Mouse (Mus musculus) right cerebral cortex, adult 2 months (tissue): Measurements from ENCODE around the gene Cdk19.
"Not testable (repeated sequence)": the region's sequence is repeated elsewhere in the genome, so short reads cannot be mapped to it uniquely, and the experiment has no call there.

Source experiments
- DNase-seq, 2 experiments: peaks; one replicate each; pipeline ENCODE4 v3.0.0; 2021 to 2022; ENCODE audit warnings: low spot score in 2 of 2

The Cdk19 gene

GRCm38 (mm10) chr10:40479216-40479615 lies 139.9 kb downstream of the Cdk19 start:
- DNase-seq, result no peak

DNA sequence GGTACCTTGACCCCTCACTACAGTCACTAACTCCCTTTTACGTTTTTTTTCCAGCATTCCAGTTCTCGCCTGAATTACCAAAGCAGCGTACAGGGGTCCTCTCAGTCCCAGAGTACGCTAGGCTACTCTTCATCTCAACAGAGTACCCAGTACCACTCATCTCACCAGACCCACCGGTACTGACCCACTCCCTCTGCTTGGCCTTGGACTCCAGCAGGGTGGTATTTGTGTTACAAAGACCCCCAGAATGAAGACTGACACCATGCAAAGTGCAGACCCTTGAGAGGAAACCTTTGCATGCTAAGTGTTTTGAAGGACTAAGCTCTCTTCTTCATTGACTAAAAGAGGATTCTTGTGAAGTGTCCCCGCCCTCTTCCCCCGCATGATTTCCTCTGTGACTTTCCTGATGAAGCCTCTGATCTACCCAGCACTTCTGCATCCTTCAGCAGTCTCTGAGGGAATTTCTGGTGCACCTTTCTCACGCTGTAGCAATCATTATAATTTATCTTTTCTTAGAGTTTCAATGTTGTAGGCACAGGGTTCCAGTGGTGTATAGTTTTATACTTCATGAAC lies 140.3 kb downstream of the Cdk19 start:
- DNase-seq, result no peak

DNA sequence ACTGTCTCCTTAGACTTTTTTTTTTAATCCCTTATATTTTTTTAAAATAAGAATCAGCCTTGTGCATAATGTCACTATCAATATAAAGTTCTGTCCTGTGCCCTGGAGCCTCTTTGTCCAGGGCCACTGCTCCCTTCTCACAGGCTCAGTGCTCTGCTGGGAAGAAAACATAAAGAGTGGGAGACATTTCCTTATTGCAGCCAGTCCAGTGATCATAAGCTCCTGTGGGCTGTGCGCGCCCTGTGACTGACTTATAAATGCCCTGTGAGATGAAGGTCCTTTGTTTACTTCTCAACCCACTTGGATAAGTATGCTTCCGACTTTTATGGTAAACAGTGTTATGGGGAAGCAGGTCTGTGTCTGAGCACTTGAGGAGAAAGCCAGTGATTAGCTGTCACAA lies 142.2 kb downstream of the Cdk19 start:
- DNase-seq, result no peak

GRCm38 (mm10) chr10:40482285-40482684 lies 142.9 kb downstream of the Cdk19 start:
- no peak for DNase-seq

- no peak for DNase-seq
These were observed 149.9 kb downstream of the Cdk19 start for GRCm38 (mm10) chr10:40489086-40489796.

DNA sequence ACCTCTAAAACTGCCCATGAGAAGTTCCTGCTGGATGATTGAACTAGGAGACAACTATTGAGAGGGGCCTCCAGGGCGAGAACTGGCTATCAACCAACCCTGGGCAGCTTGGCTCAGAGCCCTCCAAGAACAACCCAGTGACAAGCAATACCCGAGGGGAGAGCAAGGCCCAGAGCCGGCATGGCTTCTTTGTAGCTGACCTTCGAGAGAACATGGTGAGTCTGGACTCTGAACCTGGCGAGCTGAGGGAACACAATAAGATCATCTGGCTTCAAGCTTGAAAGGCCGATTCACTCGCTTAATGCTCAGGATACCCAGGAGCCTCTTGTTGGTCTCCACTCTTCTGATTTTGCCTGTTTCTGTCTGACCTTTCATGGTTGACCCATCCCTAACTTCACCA lies 151.8 kb downstream of the Cdk19 start:
- no peak for DNase-seq

DNA sequence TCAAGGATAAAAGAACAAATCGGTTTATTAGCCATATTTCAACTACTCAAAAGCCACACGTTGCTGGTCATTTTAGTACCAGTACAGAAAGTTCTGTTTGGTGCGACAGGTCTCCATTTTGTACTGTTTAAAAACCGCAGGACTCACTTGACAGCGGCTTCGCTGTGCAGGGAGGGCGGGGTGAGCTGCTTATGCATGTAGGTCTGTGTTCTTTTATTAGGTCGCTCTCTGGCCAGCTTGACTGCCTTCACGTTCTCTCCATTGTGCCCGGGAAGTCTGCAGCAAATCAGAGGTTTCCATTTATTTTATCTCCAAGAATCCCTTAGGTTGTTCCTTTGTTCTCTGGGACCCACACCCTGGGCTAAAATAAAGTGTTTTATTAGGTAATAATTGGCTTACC lies 152.4 kb downstream of the Cdk19 start:
- DNase-seq, result no peak

GRCm38 (mm10) chr10:40494181-40495162 lies 155.1 kb downstream of the Cdk19 start:
- no peak for DNase-seq

GRCm38 (mm10) chr10:40497301-40498041 lies 158.1 kb downstream of the Cdk19 start:
- no peak for DNase-seq

GRCm38 (mm10) chr10:40498426-40498825 lies 159.1 kb downstream of the Cdk19 start:
- DNase-seq, result no peak

DNA sequence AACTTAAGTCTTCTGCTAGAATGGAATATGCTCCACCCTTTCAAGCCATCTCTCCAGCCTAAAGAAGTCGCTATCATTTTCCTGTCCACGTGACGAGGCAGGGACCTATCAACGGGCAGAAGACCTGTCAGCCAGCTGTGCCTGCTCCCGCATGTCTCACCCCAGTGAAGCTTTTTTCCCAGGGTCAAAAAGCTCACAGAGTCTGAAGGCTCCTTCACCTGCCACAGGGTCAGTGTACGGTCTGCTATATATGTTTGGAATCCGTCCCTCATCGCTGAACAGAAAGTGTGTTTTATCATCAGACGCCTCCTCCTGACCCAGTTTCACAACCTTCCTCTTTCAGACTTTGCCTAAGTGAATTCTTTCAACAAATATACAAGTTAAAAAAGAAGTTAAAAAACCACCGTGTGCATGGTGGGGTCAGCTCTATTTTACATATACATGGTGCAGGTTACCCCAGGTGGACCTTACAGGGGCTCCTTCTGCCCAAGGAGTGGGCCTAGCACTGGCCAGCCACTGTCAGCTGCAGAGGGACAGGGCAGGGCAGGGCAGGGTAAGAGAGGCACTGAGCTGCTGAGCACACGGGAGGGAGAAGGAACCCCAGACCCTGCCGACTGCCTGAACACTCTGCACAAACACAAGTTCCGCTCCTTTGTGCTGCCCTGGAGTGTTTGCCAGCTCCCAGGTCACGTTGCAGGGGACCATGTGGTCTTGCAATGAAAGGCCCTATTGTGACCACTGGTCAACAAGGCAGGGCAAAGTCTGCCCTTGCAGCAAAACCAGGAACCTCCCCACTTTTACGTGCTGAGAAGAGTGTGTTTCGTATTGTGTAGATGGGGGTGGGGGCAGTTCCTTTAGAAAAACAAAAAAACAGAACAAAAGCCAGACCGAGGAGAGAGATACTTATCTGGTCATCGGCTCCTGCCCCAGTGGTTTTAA lies 160.2 kb downstream of the Cdk19 start:
- peak; percentile 57 to 72 for DNase-seq

DNA sequence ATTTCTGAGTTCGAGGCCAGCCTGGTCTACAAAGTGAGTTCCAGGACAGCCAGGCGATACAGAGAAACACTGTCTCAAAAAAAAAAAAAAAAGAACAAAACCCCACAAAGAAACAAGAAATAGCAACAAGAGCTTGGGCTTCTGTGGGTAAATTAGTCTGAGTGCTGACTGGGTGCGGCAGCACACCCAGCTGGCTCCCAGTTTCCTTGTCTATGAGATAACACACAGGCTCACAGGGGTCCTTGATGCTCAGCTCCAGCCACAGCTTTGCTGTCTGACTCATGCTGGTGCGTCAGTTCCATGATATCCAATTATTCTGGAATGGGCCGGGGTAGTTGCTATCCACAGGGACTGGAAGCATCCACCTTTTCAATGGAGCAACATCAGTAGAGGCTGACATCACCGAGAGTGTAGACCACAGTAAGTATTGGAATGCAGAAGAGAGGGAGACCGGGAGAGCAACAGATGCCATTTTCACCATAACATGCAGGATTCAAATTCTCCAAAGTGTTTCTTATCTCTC lies 161.4 kb downstream of the Cdk19 start:
- DNase-seq, result no peak

- DNase-seq, result no peak
These were observed 163.4 kb downstream of the Cdk19 start for GRCm38 (mm10) chr10:40502734-40503133.

GRCm38 (mm10) chr10:40510356-40510755 lies 171.0 kb downstream of the Cdk19 start:
- no peak for DNase-seq

DNA sequence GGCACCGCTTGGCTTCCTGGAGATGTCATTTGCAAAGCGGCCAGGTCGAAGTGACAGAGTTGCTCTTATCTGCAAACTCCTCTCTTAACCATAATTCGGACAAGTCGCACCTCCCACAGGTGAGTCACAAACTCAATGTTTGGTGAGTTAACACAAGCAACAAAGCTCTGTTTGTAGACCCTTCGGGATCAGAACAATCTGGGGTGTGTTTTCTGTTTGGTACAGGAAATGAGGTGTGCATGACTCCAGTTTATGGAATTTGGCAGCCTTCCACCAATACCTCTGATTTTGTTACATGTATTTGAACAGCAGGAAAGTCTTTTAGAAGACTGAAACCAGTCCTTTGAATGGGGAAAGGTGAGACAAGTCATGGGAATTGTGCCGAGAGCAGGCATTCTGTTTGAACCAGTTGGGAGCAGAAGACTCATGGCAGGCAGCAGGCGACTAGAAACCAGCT lies 171.9 kb downstream of the Cdk19 start:
- no peak for DNase-seq

DNA sequence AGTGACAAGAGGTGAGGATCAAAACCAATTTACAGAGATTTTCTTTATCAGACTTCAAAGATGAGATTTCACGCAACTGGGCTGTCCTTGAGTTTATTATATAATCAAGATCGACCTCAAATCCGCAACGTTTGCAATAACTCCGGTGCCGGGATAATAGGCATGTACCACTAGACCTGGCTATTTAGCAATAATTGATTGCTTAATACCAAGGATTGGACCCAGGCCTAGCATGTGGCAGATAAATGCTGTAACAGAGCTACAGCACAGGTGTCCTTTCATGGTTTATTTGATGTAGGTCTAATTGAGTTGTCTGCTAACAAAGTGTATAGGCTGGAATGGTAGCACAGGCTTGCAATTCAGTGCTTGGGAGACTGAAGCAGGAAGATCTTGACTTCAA lies 172.8 kb downstream of the Cdk19 start:
- DNase-seq, result no peak

DNA sequence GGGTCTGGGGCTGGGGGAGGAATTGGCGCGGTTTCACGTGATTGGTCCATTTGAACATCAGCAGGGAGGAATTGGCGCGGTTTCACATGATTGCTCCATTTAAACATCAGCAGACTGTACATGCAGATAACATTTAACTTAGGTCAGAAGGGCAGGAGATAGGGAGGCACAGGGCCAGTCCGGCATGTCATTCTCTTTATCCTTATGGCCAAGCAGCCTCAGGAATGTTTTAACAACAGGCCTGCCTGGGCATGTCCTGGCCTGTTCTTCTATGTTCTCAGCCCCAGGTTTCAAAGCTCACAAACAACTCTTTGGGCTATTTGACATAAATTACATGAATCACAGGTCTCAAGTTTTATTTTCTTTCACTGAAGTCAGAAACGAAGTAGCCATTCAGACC lies 173.6 kb downstream of the Cdk19 start:
- DNase-seq, result not testable (repeated sequence)

DNA sequence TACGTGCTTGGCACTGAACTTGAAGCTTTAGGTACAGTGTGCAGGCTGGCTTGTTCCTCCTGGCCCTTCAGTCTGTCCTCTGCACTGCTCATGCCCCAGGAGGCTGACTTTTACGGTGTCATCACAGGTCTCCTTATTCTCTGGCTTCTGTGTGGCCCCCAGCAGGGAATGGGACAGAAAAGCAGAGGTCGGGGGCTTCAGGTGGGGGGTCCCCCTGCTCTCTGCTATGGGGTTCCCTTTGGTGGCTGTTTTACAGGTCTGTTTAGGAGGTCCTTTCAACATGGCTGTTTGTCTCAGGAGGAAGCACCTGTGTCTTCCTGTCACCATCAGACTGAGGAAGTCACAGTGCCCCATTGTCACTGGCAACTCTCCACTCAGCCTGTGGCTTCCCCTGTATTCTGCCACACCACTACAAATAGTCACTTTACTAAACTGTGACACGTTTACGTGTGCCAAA lies 175.9 kb downstream of the Cdk19 start:
- no peak for DNase-seq

- peak in 1 of 2 experiments; percentile 34 for DNase-seq
These were observed 177.1 kb downstream of the Cdk19 start for GRCm38 (mm10) chr10:40516421-40516820.

DNA sequence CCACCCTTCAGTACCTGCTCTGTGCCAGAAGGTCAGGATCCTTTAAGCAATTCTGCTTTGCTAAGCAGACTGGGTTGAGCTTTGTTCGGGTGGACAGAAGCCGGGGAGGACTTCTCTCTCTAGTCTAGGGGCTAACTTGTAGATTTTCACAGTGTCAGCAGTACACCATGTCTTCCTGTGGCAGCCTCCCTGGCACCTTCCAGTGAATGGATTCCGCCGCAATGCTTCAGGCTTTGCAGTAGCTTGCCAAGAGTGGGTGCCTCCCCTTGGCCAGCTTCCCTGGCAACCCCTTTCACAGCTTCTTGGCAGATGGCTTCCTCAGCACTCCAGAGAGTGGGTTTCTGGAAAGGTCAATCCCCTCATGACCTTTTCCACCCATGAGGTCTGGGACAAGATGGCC lies 180.2 kb downstream of the Cdk19 start:
- DNase-seq, result peak; percentile 33 to 57
